Mouse (Mus musculus): Measurements from ENCODE around the gene Rnf151.
"Not testable (repeated sequence)": the region's sequence is repeated elsewhere in the genome, so short reads cannot be mapped to it uniquely, and the experiment has no call there.

Rnf151 gene

GRCm38 (mm10) chr17:24732233-24732935 is 14.5 kb upstream of the Rnf151 start:
- DNase-seq (ENCODE audit: low spot score in 2 of 2): no peak

GRCm38 (mm10) chr17:24730787-24731186 is 12.9 kb upstream of the Rnf151 start:
- DNase-seq (ENCODE audit: low spot score in 2 of 2): no peak

DNA sequence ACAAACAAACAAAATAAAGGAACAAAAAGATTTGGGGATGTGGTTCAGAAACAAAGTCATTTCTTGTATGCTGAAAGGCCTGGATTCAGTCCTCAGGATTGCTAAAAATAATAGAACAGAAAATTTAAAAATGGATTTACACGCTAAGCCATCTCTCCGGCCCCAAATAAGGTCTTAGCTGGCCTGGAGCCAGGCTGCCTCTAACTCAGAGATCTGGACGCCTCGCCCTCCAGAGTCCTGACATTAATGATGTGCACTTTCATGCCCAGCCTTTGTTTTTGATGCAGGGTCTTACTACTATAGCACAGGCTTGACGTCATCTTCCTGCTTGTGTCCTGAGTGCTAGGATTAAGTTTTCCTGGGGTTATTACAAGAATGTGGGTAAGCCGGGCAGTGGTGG is 11.2 kb upstream of the Rnf151 start:
- no peak for DNase-seq (ENCODE audit: low spot score in 2 of 2)

DNA sequence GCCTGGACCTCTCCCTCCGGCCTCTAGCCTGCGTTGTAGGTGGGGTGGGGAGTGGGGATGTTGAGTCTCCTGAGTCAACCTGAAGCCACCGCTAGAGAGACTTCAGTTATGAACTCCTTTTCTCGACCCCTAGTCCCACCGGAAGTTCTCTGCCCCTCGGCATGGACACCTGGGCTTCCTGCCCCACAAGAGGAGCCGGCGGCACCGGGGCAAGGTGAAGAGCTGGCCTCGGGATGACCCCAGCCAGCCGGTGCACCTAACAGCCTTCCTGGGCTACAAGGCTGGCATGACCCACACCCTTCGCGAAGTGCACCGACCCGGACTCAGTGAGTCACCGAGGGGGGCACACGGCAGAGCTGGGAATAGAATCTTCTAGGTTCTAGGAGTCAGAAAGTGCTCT is 10.3 kb upstream of the Rnf151 start:
- no peak for DNase-seq (ENCODE audit: low spot score in 2 of 2)

GRCm38 (mm10) chr17:24727618-24728017 is 9.8 kb upstream of the Rnf151 start, which contains the start of gene Rpl3l:
Gene Rpl3l, plus strand, starts transcription at chr17:24727820.
- DNase-seq (ENCODE audit: low spot score in 2 of 2): no peak

DNA sequence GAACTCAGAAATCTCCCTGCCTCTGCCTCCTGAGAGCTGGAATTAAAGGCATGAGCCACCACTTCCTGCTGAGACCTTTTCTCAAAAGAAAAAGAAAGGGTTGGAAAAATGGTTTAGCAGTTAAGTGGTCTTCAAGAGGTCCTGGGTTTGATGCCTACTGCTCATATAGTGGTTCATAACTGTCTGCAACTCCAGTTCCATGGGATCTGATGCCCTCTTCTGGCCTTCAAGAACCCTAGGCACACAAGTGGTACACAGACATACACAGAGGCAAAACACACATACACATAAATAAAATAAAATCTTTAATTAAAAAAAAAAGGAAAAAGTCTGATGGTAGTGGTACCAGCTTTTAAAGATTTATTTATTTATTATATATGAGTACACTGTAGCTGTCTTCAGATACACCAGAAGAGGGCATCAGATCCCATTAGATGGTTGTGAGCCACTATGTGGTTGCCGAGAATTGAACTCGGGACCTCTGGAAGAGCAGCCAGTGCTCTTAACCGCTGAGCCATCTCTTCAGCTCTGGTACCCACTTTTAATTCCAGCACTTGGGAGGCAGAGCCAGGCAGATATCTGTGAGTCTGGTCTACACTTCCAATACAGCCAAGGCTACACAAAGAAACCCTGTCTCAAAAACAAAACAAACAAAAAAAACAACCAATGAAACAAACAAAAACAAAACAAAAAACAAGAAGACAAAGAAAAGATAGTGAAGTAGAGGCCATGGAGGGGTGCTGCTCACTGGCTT is 8.0 kb upstream of the Rnf151 start:
- DNase-seq (ENCODE audit: low spot score in 2 of 2): no peak

DNA sequence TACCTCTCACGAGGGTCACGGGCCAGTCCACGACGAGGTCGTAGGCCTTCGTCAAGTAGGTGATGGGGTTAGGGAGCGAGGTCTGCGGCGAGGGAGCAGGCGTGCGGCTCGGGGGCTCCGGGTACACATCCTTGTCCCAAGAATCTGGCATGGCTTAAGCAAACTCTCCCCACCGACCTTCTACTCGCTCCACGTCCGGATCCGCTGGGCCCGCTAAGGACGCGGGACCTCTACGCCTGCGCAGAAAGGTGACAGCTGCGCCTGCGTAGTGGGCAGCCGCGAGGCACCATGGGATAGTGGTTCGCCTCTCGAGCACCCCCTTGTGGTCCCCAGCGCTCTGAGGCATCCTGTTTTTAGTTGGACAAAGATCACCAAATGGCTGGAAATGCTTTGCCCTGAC is 6.3 kb upstream of the Rnf151 start, which contains the start of gene Ndufb10:
Ndufb10 (minus strand) TSS at position 295 of the 400 bp plus-strand sequence.
- DNase-seq (ENCODE audit: low spot score in 2 of 2): peak; percentile 94 to 98

DNA sequence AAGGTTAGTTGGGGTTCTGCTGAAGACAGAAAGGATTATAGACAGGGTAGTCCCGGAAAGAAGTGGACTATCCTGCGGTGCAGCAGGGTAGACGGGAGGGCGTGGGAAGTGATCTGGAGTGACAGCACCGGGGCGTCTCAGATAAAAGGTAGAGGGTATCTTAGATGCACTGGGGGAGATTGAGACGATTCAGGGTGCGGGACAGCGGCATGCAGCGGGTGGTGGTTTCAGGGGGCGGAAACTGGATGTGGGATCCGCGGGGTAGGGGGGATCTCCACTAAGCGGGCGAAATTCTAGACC is 6.0 kb upstream of the Rnf151 start:
- DNase-seq (ENCODE audit: low spot score in 2 of 2): no peak

- no peak for DNase-seq (ENCODE audit: low spot score in 2 of 2)
These were observed 5.4 kb upstream of the Rnf151 start for GRCm38 (mm10) chr17:24723122-24723880.

DNA sequence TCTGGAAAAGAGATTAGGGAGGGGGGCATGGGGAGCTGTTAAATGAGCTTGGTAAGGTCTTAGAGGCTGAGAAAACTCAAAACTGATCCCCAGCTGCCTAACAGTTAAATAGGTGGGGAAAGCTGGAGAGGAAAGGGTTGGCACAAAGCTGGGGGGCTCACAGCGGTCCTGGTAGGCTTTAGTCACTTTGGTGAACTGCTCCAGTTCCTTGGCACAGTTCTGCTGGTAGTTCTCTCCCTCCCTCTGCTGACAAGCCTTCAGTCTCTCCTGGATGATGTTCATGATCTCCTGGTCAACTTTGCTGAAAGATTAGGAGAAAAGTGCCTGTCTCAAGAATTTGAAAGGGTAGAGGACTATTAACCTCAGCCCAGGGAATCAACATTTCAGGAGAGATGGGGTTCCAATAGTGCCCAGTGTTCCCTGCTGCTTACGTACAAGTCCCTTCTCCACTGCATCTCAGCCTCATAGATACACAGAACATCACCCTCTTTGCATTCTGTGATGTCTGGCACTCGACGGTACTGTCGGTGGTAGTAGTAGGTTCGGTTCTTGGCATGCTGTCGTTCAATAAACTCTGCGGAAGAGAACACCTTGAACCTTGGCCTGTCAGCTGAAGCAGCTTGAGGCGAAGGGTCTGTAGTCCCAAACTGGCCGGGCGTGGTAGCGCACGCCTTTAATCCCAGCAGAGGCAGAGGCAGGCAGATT is 4.5 kb upstream of the Rnf151 start:
- DNase-seq (ENCODE audit: low spot score in 2 of 2): no peak

- not testable (repeated sequence) for DNase-seq (ENCODE audit: low spot score in 2 of 2)
These were observed 3.6 kb upstream of the Rnf151 start for GRCm38 (mm10) chr17:24721383-24721955.

DNA sequence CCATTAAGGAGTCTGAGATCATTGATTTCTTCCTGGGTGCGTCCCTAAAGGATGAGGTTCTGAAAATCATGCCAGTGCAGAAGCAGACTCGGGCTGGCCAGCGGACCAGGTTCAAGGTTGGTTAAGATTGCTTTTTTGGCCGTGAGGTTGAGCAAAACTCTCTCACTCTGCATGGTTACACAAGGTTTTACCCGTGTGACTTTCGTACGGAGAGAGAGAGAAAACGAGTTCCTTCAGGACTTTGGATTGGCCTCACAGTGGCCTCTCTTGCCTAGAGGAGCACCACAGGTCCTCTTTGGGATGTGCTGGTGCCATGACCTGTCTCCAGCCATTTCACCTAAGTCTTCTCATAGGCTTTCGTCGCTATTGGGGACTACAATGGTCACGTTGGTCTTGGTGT is 2.8 kb upstream of the Rnf151 start:
- DNase-seq (ENCODE audit: low spot score in 2 of 2): not testable (repeated sequence)

DNA sequence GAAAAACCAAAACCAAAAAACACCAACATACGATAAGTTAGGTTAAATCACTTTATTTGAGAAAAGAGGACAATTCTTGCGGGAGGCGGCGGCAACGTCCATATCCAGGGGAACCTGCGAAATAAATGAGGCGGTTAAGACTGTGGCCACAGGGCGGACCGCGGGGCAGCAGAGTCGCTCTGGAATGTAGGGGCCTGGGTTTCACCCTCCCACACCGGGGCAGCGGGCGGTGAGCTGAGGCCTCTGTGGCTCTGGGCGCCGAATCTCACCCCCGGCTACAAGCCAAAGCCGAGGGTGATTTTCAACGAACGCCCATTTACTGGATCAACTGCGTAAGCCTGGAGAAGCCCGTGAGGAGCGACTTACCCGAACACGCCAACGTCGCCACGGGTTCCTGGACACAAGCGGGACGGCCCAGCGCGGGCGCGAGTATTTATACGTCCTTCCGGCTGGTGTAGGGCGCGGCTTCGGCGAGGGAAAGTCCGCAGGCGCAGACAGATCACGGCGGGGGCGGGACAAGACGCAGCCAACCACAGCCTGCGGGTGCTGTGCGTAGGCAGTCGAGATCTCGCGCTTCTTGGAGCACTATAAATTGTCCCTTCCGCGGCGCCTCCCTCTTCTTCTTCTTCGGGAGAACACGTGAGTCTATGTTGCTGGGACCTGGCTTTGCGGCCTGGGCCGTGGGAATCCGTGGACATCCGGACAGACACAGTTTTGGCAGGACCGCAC is 1.8 kb upstream of the Rnf151 start:
- peak; percentile 94 to 96 for DNase-seq (ENCODE audit: low spot score in 2 of 2)

GRCm38 (mm10) chr17:24718938-24719337 is 1.1 kb upstream of the Rnf151 start:
- not testable (repeated sequence) for DNase-seq (ENCODE audit: low spot score in 2 of 2)

DNA sequence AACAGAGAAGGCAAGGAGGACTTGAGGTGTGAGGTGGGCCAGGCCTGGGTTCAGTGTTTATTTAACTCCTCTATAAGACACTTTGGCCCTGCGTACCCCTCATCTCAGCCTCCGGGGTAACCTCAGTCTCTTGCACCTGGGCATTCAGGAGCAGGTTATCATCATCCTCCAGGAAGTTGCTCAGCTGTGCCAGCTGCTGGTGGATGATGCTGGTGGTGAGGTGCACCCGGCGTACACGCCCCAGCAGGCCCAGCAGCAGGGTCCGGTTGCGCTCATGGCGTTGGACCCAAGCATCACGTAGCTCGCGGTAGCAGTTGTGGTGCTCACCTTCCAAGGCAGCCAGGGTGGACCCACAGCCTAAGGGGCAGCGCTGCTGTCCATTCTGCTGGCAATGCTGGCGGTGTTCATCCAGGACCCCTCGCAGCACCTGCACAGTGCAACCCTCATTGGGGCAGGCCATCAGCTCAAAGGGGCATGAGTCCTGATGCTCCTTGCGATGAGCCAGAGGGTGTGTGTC is 1.6 kb downstream of the Rnf151 start:
- no peak for DNase-seq (ENCODE audit: low spot score in 2 of 2)

DNA sequence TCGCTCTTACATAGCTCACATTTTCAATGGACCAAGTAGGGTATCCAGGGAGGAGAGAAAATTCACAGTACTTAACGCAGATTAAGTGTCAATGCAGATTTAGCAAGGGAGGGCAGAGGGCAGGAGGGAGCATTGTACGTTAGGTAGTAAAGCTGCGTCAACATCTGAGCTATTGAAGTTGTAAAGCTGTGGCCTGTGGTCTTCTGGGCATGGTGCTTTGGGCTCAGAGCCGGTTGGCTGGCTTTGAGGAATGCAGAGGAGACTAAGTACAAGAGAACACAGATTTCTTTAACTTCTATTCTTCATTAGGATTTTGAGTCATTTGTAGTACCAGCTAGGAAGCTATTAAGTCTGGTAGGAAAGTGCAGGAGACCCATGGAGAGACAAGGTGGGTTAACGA is 2.3 kb downstream of the Rnf151 start:
- no peak for DNase-seq (ENCODE audit: low spot score in 2 of 2)

DNA sequence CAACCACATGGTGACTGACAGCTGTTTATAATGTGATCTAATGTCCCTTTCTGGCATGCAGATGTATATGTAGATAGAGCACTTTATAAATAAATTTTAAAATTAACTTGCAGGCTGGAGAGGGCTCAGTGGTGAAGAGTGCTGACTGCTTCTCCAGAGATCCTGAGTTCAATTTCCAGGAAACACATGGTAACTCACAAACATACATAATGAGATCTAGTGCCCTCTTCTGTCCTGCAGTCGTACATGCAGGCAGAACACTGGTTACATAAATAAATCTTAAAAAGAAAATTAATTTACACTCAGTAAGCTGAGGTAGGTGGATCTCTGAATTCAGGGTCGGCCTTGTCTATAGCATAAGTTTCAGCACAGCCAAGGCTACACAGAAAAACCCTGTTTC is 9.2 kb downstream of the Rnf151 start:
- no peak for DNase-seq (ENCODE audit: low spot score in 2 of 2)

GRCm38 (mm10) chr17:24707801-24708425 is 9.9 kb downstream of the Rnf151 start:
- no peak for DNase-seq (ENCODE audit: low spot score in 2 of 2)

DNA sequence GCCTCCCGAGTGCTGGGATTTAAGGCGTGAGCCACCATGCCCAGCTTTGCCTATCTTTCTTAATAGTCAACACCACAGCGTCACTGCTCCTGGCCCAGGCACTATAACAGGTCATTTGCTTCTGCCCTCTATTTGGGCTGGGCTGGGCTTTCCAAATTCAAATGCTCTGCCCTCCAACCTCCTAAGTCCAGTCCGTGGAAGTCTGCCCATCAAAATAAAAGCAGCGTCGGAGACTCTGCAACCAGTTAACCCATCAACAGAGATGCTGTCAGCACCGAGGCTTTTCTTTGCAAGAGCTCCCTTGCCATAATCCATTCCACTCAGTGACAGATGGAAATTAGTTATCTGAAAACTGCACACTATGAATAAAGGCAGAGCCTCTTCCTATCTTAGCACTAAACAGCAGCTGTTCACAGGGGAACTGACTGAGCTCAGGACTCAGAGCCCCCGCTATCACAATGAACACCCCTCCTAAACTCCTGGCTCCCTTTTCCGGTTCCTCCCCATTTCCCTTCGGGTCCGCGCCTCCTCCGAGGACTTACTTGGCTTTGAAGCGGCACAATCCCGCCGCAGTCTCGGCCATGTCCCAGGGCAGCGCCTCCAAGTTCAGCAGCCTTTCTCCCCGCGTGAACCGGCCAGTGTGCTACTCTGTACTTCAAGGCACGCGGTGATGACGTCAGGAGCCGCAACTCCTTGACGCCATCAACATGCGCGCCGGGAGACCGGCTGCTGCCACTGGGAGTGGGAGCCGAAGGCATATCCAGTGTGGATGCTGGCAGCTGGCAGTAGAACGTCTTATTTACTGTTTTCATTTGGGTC is 10.7 kb downstream of the Rnf151 start, which contains the start of gene Tbl3:
Tbl3 (minus strand) TSS at position 679 of the 819 bp plus-strand sequence.
- DNase-seq (ENCODE audit: low spot score in 2 of 2): peak; percentile 78 to 92
